Mouse (Mus musculus): Measurements from ENCODE around the gene Mmd.
"Not testable (repeated sequence)": the region's sequence is repeated elsewhere in the genome, so short reads cannot be mapped to it uniquely, and the experiment has no call there.

Gene Mmd

GRCm38 (mm10) chr11:90250189-90250588, 933 bp downstream of the Mmd start:
- no peak for DNase-seq

GRCm38 (mm10) chr11:90250730-90251129, 1.5 kb downstream of the Mmd start:
- no peak for DNase-seq

- DNase-seq = no peak
Observed at GRCm38 (mm10) chr11:90251923-90252322, 2.7 kb downstream of the Mmd start.

DNA sequence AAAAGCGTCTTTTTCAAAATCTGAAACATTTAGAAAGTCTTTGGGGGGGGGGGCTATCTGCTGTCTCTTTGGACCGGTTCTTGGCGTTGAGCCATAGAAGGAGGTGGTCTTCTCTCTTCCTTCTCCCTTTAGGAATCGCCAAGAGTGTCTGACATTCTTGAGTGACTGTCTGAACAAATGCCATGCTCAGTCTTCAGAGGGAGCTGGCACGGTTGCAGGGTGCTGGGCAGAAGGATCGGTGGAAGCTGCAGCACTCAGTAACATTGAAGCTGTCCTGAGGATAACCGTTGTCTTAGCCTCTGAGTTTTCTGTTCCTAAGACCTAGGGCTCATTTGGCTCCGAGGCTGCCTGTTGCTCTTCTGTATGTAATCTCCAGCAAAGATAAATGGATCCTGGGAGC, 3.1 kb downstream of the Mmd start:
- peak; percentile 31 for DNase-seq

DNA sequence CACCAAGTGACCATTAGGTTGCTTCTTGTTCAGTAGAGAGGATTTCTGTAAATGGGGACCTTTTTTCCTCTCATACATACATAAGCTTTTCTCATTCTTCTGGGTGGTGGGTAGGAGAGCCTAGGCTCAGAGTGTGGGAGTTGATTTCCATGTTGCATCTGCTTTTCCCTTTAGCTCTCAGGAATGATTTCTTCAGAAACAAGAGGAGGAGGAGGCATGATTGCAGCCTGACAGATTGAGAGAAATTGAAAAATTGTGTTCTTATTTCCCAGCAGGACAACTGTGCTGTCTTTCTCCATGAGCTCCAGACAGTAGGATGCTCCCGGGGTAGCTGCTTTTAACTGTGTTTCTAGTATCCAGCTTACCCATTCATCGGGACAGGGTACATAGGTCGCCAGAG, 5.3 kb downstream of the Mmd start:
- no peak for DNase-seq

- no peak for DNase-seq
Observed at GRCm38 (mm10) chr11:90255687-90256086, 6.4 kb downstream of the Mmd start.

GRCm38 (mm10) chr11:90256833-90257525, 7.7 kb downstream of the Mmd start:
- no peak for DNase-seq

- no peak for DNase-seq
Observed at GRCm38 (mm10) chr11:90258321-90258927, 9.2 kb downstream of the Mmd start.

GRCm38 (mm10) chr11:90259071-90259470, 9.8 kb downstream of the Mmd start:
- DNase-seq = peak; percentile 65

- DNase-seq = no peak
Observed at GRCm38 (mm10) chr11:90259826-90260225, 10.6 kb downstream of the Mmd start.

DNA sequence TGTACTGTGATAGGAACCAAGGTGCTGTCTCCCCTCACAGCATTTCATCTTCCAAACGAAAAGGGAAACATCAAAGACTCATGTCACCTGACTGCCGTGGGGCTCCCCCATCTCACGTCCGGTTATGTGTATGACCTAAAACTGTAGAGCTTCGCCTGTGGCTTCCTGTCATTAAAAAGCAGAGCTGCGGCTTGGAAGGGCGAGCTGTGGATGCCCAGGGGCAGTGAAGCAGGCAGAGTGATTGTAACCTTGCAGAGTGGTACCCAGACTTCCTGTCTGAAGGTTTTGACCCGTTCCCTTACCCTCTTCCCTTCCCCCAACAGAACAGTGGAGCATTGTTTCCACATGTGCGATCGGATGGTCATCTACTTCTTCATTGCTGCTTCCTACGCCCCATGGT, 14.9 kb downstream of the Mmd start:
- DNase-seq = no peak

- DNase-seq = no peak
Observed at GRCm38 (mm10) chr11:90265581-90265980, 16.3 kb downstream of the Mmd start.

- no peak for DNase-seq
Observed at GRCm38 (mm10) chr11:90268934-90269333, 19.7 kb downstream of the Mmd start.

DNA sequence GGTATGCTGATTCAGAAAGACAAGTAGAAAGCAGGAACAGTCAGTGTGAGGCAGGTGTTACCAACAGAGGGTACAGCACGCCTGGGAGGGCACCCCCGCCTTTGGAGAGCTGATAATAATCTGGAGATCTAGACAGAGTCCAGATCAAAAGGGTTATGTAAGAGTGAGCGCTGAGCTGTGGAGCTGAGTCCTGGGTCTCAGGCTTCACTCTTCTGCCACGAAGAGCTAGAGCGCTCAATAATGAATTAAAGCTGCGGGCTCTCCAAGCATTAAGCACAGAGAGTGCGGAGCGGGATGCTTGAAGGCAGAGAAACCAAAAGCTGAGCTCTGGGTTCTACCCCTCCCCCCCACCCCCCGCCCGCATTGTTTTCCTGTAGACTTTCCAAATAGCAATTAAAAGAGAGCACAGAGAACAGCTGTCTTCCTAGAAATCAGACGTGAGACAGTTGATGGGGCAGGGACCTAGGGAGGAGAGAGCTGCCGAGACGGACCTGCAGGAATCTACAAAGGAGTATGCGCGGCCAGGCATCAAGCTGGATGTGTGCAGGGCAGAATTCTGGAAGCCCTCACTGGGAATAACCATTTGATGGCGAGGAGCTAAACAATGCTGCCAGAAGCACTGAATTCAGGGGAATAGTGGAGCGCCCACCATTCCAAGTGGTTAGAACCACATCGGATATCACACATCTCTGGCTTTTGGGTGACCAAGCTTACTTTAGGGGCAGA, 20.3 kb downstream of the Mmd start:
- no peak for DNase-seq

DNA sequence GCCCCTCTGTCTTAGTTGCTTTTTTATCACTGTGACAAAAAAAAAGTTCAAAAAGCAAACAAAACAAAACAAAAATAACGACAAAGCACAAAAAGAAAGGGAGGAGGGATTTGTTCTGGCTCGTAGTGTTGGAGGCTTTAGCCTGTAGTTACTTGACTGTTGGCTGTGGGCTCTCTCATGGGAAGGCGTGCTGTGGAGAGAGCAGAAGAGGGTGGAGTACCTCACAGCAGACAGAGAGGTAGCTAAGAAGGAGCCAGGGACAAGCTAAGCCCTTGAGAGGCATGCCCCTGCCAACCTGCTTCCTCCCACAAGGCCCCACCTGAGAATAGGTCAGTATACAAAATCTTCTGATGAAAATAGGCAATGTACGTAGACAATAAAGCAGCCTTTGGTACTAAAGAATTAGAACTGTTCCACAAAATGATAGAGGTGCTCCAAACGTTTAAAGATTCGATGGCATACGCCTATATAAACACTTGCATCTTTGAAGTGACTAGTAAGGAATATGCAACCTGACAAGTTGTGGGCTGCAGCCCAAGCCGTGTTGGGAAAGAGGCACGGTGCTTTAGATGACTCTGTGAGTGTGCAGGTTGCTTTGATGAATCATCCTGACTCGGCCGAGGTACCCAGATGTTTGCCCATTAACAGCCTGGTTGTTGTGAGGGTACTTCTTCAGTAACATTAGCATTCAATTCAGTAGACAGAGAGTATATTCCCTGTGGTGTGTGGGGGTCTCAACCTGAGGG, 21.0 kb downstream of the Mmd start:
- DNase-seq = no peak

DNA sequence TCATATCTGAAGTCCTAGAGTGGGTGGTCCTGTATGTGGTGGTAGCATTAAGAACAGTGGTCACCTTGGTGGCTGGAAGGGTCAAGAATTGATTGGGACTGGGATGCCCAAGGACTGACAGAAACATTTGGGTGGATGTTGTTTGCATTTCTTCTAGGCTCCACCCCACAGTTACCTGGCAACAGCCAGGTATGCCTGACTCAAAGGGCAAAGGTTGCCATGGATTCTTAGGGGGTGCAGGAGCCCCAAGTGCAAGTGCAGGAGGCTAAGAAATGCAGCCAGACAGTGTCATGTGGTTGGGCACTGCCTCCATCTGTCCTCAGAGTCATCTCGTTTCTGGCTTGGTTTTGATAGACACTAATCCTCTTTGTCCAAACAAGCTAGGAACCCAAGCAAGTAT, 24.9 kb downstream of the Mmd start:
- no peak for DNase-seq

- peak; percentile 35 for DNase-seq
Observed at GRCm38 (mm10) chr11:90275663-90276062, 26.4 kb downstream of the Mmd start.

- DNase-seq = no peak
Observed at GRCm38 (mm10) chr11:90276150-90276549, 26.9 kb downstream of the Mmd start.

DNA sequence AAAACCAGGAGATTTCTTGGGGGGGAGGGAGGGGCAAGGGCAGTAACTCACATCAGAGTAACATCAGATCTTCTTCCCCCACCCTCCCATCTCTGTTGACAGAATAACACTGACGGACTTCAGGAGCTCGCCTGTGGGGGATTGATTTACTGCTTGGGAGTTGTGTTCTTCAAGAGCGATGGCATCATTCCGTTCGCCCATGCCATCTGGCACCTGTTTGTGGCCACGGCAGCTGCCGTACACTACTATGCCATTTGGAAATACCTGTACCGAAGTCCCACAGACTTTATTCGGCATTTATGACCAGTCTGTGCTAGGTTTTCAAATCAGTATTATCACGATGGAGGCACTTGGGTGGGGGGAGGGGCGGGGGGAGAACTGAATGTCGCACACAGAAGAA, 27.3 kb downstream of the Mmd start:
- DNase-seq = no peak

- DNase-seq = no peak
Observed at GRCm38 (mm10) chr11:90280069-90280468, 30.8 kb downstream of the Mmd start.

GRCm38 (mm10) chr11:90281943-90282342, 32.7 kb downstream of the Mmd start:
- not testable (repeated sequence) for DNase-seq

- DNase-seq = no peak
Observed at GRCm38 (mm10) chr11:90283159-90283558, 33.9 kb downstream of the Mmd start.

DNA sequence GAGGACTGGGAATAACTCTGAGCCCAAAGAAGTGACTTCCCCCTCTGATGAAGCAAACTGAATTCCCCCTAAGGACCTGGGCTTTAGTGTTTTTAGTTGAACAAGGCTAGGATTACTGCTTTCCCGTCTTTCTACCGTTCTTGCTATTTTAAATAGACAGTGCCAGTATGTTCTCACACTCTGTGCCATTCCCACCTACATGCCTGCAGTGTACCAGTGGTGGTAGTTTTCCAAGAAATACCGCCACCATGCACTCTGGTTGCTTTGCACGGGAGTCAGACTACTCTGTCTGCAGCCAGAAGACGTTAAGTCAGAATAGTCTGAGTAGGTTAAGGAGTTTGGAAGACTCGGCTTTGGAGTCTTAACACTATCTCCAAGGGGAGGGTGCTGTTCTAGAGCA, 34.3 kb downstream of the Mmd start:
- no peak for DNase-seq

- DNase-seq = no peak
Observed at GRCm38 (mm10) chr11:90284079-90284478, 34.8 kb downstream of the Mmd start.

Measured in lung, postnatal 10 days (tissue).